Mouse (Mus musculus): Measurements from ENCODE around the gene Hoxa4.

Hoxa4 gene

GRCm38 (mm10) chr6:52231885-52232567 is 40.5 kb upstream of the Hoxa4 start:
- POLR2A ChIA-PET = interaction anchor here in 1 of 4 experiments (0.6 kb wide), 1 partner anchor 28 kb away, joined by 3 read pairs; no protein-coding TSS in a partner anchor
- CTCF ChIA-PET = interaction anchor here in 1 of 4 experiments (0.7 kb wide), 1 partner anchor 1025 kb away, joined by 3 read pairs; no protein-coding TSS in a partner anchor

- POLR2A ChIA-PET = interaction anchor here in 1 of 4 experiments (0.6 to 1.1 kb wide), 3 partner anchors 9 to 81 kb away, joined by 3 read pairs; no protein-coding TSS in a partner anchor
- CTCF ChIA-PET = interaction anchor here in 2 of 4 experiments (0.7 to 1.9 kb wide), 2 partner anchors 9 to 13 kb away, joined by 3 to 6 read pairs; partner anchors contain the start of gene Hoxa7 (in 1 of the 2)
These were observed 39.1 kb upstream of the Hoxa4 start, which contains the start of gene Hoxa9 for GRCm38 (mm10) chr6:52230516-52231165. Gene Hoxa9 (minus strand): TSS chr6:52231089.

GRCm38 (mm10) chr6:52229558-52230416 is 38.2 kb upstream of the Hoxa4 start:
- POLR2A ChIA-PET = interaction anchor here in 2 of 4 experiments (1.1 to 1.6 kb wide), 3 partner anchors 9 to 720 kb away, joined by 3 to 6 read pairs (median 4); no protein-coding TSS in a partner anchor
- CTCF ChIA-PET = interaction anchor here in 3 of 4 experiments (0.6 to 1.9 kb wide), 7 partner anchors 10 to 965 kb away, joined by 3 to 6 read pairs (median 5); partner anchors contain the start of gene Hoxa10 (in 1 of the 3)

- ChIA-PET CTCF (interaction anchor here in 3 of 4 experiments (0.6 to 1.9 kb wide), 7 partner anchors 9 to 649 kb away, joined by 3 to 6 read pairs (median 4); partner anchors contain the start of gene Hoxa10 (in 1 of the 3)), POLR2A (interaction anchor here in 2 of 4 experiments (1.1 to 1.6 kb wide), 3 partner anchors 8 to 719 kb away, joined by 3 to 6 read pairs (median 4); no protein-coding TSS in a partner anchor)
These were observed 37.2 kb upstream of the Hoxa4 start for GRCm38 (mm10) chr6:52228475-52229465.

GRCm38 (mm10) chr6:52227470-52228222 is 36.1 kb upstream of the Hoxa4 start:
- POLR2A ChIA-PET = interaction anchor here in 2 of 4 experiments (0.6 to 1.3 kb wide), 3 partner anchors 16 to 69 kb away, joined by 3 to 4 read pairs (median 3); no protein-coding TSS in a partner anchor

GRCm38 (mm10) chr6:52226569-52227257 is 35.2 kb upstream of the Hoxa4 start:
- CTCF ChIA-PET = no interaction called here
- POLR2A ChIA-PET = interaction anchor here in 2 of 4 experiments (0.6 to 1.3 kb wide), 5 partner anchors 12 to 68 kb away, joined by 3 to 4 read pairs (median 3); no protein-coding TSS in a partner anchor

More at GRCm38 (mm10) chr6:52227470-52228222, 36.1 kb upstream of the Hoxa4 start:
- CTCF ChIA-PET = interaction anchor here in 1 of 4 experiments (0.7 kb wide), 1 partner anchor 1084 kb away, joined by 26 read pairs; no protein-coding TSS in a partner anchor

- ChIA-PET POLR2A (interaction anchor here in 2 of 4 experiments (0.5 to 1.8 kb wide), 5 partner anchors 12 to 109 kb away, joined by 3 to 8 read pairs (median 4); partner anchors contain the start of gene Hoxa10 (in 1 of the 2)), CTCF (interaction anchor here in 2 of 4 experiments (0.9 to 1.2 kb wide), 2 partner anchors 14 kb away, joined by 4 read pairs; no protein-coding TSS in a partner anchor)
These were observed 34.3 kb upstream of the Hoxa4 start for GRCm38 (mm10) chr6:52225612-52226568.

GRCm38 (mm10) chr6:52224895-52225611 is 33.5 kb upstream of the Hoxa4 start:
- ChIA-PET POLR2A (interaction anchor here in 2 of 4 experiments (0.7 to 1.8 kb wide), 3 partner anchors 11 to 43 kb away, joined by 3 to 4 read pairs (median 4); partner anchors contain the start of gene Hoxa10 (in 1 of the 2)), CTCF (interaction anchor here in 3 of 4 experiments (0.6 to 1.2 kb wide), 4 partner anchors 15 to 380 kb away, joined by 3 to 7 read pairs (median 4); no protein-coding TSS in a partner anchor)

GRCm38 (mm10) chr6:52223939-52224760 is 32.6 kb upstream of the Hoxa4 start:
- POLR2A ChIA-PET = interaction anchor here in 2 of 4 experiments (0.7 to 1.8 kb wide), 4 partner anchors 16 to 63 kb away, joined by 3 to 6 read pairs (median 4); partner anchors contain the start of gene Hoxa10 (in 1 of the 2)
- CTCF ChIA-PET = interaction anchor here (0.6 to 1.8 kb wide), 7 partner anchors 13 to 710 kb away, joined by 3 to 7 read pairs (median 4); partner anchors contain the start of gene Hoxa10 (in 1 of the 4)

GRCm38 (mm10) chr6:52222729-52223128 is 31.2 kb upstream of the Hoxa4 start:
- ChIA-PET CTCF (interaction anchor here (0.6 to 3.8 kb wide), 13 partner anchors 11 to 1284 kb away, joined by 3 to 40 read pairs (median 6); partner anchors contain the start of gene Hoxa10 (in 2 of the 4)), POLR2A (interaction anchor here in 2 of 4 experiments (0.6 to 3.2 kb wide), 12 partner anchors 9 to 105 kb away, joined by 3 to 13 read pairs (median 4); partner anchors contain the start of gene Hoxa6 (in 1 of the 2))

- CTCF ChIA-PET = interaction anchor here (0.6 to 3.8 kb wide), 46 partner anchors 9 to 1284 kb away, joined by 3 to 40 read pairs (median 4); partner anchors contain the start of genes Hoxa10 (in 3 of the 4), Gm28308 (in 2 of the 4), Hoxa3 (in 2 of the 4) and Hoxa1 (in 1 of the 4)
- POLR2A ChIA-PET = interaction anchor here in 3 of 4 experiments (0.6 to 3.2 kb wide), 17 partner anchors 9 to 631 kb away, joined by 3 to 13 read pairs (median 3); partner anchors contain the start of gene Hoxa6 (in 1 of the 3)
These were observed 30.6 kb upstream of the Hoxa4 start for GRCm38 (mm10) chr6:52221993-52222685.
